Mouse (Mus musculus) spleen, adult 2 months (tissue): Measurements from ENCODE around the gene Ftsj1.

ENCODE experiments used
- CTCF ChIP-seq: fragments of 200-500 bp; IDR thresholded peaks from 2 replicates; pipeline ENCODE4 v1.5.1; 2011; ENCODE audit warnings: mild to moderate bottlenecking, inconsistent platforms; ENCODE audit not compliant: insufficient read depth, insufficient read length, insufficient replicate concordance; ENCODE audit errors: extremely low read depth
- POLR2A ChIP-seq: fragments of 200-500 bp; IDR thresholded peaks from 2 replicates; pipeline ENCODE4 v1.6.1; 2011; ENCODE audit warnings: low read depth, low read length, inconsistent platforms

GRCm38 (mm10) chrX:8255807-8256206, 3.6 kb upstream of the Ftsj1 start:
- no peak for TF ChIP-seq POLR2A
- no peak for TF ChIP-seq CTCF
